Mouse (Mus musculus) heart, embryonic 16.5 days (tissue): ENCODE results near the gene Golga5. TPM values are rescaled to one million over a fixed set of nuclear protein-coding genes. Genes with fewer than 3 reads are reported as not detected.
"Not testable (repeated sequence)": the region's sequence is repeated elsewhere in the genome, so short reads cannot be mapped to it uniquely, and the experiment has no call there.

Source experiments
- ATAC-seq: fragments of 200-750 bp; cut with Nextera tagmentation; replicated peaks from 2 replicates; pipeline ENCODE4 v1.8.0; 2017; ENCODE audit warnings: moderate number of reproducible peaks; ENCODE audit not compliant: insufficient read depth, low FRiP score; ENCODE audit errors: extremely low read depth
- H3K27ac ChIP-seq: fragments of 300-500 bp; sonication (generic); 2 replicates; pipeline ENCODE4 v1.5.1; 2014; ENCODE audit warnings: mild to moderate bottlenecking, low read length, control low read depth, moderate library complexity
- H3K27me3 ChIP-seq: fragments of 300-500 bp; sonication (generic); 2 replicates; pipeline ENCODE4 v1.6.1; 2014; ENCODE audit warnings: low read length, mixed read lengths; ENCODE audit not compliant: control insufficient read depth, insufficient read depth
- H3K36me3 ChIP-seq: fragments of 300-500 bp; sonication (generic); 2 replicates; pipeline ENCODE4 v1.6.1; 2014; ENCODE audit not compliant: control insufficient read depth, insufficient read depth
- H3K4me1 ChIP-seq: fragments of 300-500 bp; sonication (generic); 2 replicates; pipeline ENCODE4 v1.6.1; 2014; ENCODE audit warnings: low read length, mixed read lengths; ENCODE audit not compliant: control insufficient read depth, insufficient read depth
- H3K4me2 ChIP-seq: fragments of 300-500 bp; sonication (generic); 2 replicates; pipeline ENCODE4 v1.6.1; 2014; ENCODE audit warnings: low read depth, mild to moderate bottlenecking, control low read depth, low read length
- H3K4me3 ChIP-seq: fragments of 300-500 bp; sonication (generic); 2 replicates; pipeline ENCODE4 v1.5.1; 2014; ENCODE audit warnings: mild to moderate bottlenecking, control low read depth, low read length
- H3K9ac ChIP-seq: fragments of 300-500 bp; sonication (generic); 2 replicates; pipeline ENCODE4 v1.6.1; 2014; ENCODE audit warnings: low read length, control low read depth
- H3K9me3 ChIP-seq: fragments of 300-500 bp; sonication (generic); replicated peaks from 2 replicates; pipeline ENCODE4 v1.6.1; 2016; ENCODE audit warnings: low read length; ENCODE audit not compliant: control insufficient read depth
- WGBS: fragments of 180-500 bp; shearing (Covaris S2); extraction: QIAGEN DNeasy Blood & Tissue Kit; methylation state at CpG from one replicate; pipeline ENCODE4 v1.1.7; 2014; 5-methylcytosine and 5-hydroxymethylcytosine counted together
- polyA plus RNA-seq: library from polyadenylated mRNA; unstranded; fragments of >200 nt; fragmentation: Nextera tagmentation; extraction: Ambion mirVana; gene quantifications from 2 replicates; pipeline ENCODE4 v1.2.1, GENCODE M21; 2015

Golga5 gene
- polyA plus RNA-seq, 1 experiment from 2014 or later = 26.7 TPM

- H3K9ac ChIP-seq = no peak overlapping the region
- H3K36me3 ChIP-seq = no peaks in the 10 kb centered on the region
- ATAC-seq = no peak
- no peaks in the 10 kb centered on the region; the same call in 1 of the 2 replicates for H3K9me3 ChIP-seq
- H3K27me3 ChIP-seq = no peaks in the 10 kb centered on the region
- H3K27ac ChIP-seq = no peak overlapping the region
- WGBS = 46% methylated on average over 5 of the region's 5 CpGs
- H3K4me1 ChIP-seq = no peaks in the 10 kb centered on the region
- H3K4me3 ChIP-seq = no peak overlapping the region
- no peak overlapping the region for H3K4me2 ChIP-seq
Measured at GRCm38 (mm10) chr12:102460014-102460413, 8.9 kb upstream of the Golga5 start.

- Histone ChIP-seq H3K36me3 (no peaks in the 10 kb centered on the region), H3K4me1 (no peaks in the 10 kb centered on the region), H3K9ac (no peak overlapping the region), H3K4me2 (no peak overlapping the region), H3K4me3 (no peak overlapping the region), H3K9me3 (no peaks in the 10 kb centered on the region; the same call in 1 of the 2 replicates), H3K27ac (no peak overlapping the region), H3K27me3 (no peaks in the 10 kb centered on the region)
- 64% methylated on average over 5 of the region's 5 CpGs for WGBS
- no peak for ATAC-seq
Measured at GRCm38 (mm10) chr12:102461177-102461576, 7.8 kb upstream of the Golga5 start.

- Histone ChIP-seq H3K27me3 (no peaks in the 10 kb centered on the region), H3K27ac (no peak overlapping the region), H3K36me3 (no peaks in the 10 kb centered on the region), H3K4me3 (no peak overlapping the region), H3K4me1 (no peaks in the 10 kb centered on the region), H3K9ac (no peak overlapping the region), H3K9me3 (no peaks in the 10 kb centered on the region; the same call in 1 of the 2 replicates), H3K4me2 (no peak overlapping the region)
- no peak for ATAC-seq
- 56% methylated on average over 4 of the region's 4 CpGs for WGBS
Measured at GRCm38 (mm10) chr12:102464650-102465049, 4.3 kb upstream of the Golga5 start.

GRCm38 (mm10) chr12:102468136-102468535, 799 bp upstream of the Golga5 start:
- ATAC-seq = no peak
- Histone ChIP-seq H3K27me3 (no peaks in the 10 kb centered on the region), H3K4me2 (no peak overlapping the region), H3K4me1 (peaks cover 6% of the 10 kb centered on the region), H3K4me3 (no peak overlapping the region), H3K9ac (no peak overlapping the region), H3K36me3 (peaks cover 10% of the 10 kb centered on the region), H3K27ac (no peak overlapping the region), H3K9me3 (no peaks in the 10 kb centered on the region; the same call in 1 of the 2 replicates)
- 68% methylated on average over 1 of the region's 1 CpGs for WGBS

GRCm38 (mm10) chr12:102474411-102474810, 5.5 kb downstream of the Golga5 start:
- 87% methylated on average over 7 of the region's 7 CpGs for WGBS
- Histone ChIP-seq H3K4me2 (no peak overlapping the region), H3K27ac (no peak overlapping the region), H3K9ac (no peak overlapping the region), H3K4me1 (peaks cover 6% of the 10 kb centered on the region), H3K36me3 (peaks cover 39% of the 10 kb centered on the region), H3K4me3 (no peak overlapping the region), H3K9me3 (no peaks in the 10 kb centered on the region), H3K27me3 (no peaks in the 10 kb centered on the region)
- ATAC-seq = no peak

- no peaks in the 10 kb centered on the region for H3K27me3 ChIP-seq
- H3K4me2 ChIP-seq = no peak overlapping the region
- H3K9me3 ChIP-seq = no peaks in the 10 kb centered on the region
- H3K36me3 ChIP-seq = peaks cover 58% of the 10 kb centered on the region
- H3K27ac ChIP-seq = no peak overlapping the region
- WGBS = 84% methylated on average over 4 of the region's 4 CpGs
- H3K9ac ChIP-seq = no peak overlapping the region
- ATAC-seq = no peak
- no peak overlapping the region for H3K4me3 ChIP-seq
- no peaks in the 10 kb centered on the region for H3K4me1 ChIP-seq
Measured at GRCm38 (mm10) chr12:102480481-102480880, 11.5 kb downstream of the Golga5 start.

GRCm38 (mm10) chr12:102484946-102485345, 16.0 kb downstream of the Golga5 start:
- Histone ChIP-seq H3K36me3 (peaks cover 55% of the 10 kb centered on the region), H3K4me2 (no peak overlapping the region), H3K9me3 (no peaks in the 10 kb centered on the region), H3K27ac (no peak overlapping the region), H3K4me1 (no peaks in the 10 kb centered on the region), H3K27me3 (no peaks in the 10 kb centered on the region), H3K9ac (no peak overlapping the region), H3K4me3 (no peak overlapping the region)
- no peak for ATAC-seq
- WGBS = 65% methylated on average over 3 of the region's 3 CpGs

- H3K4me2 ChIP-seq = no peak overlapping the region
- H3K9ac ChIP-seq = no peak overlapping the region
- no peaks in the 10 kb centered on the region for H3K27me3 ChIP-seq
- H3K4me3 ChIP-seq = no peak overlapping the region
- ATAC-seq = no peak
- H3K36me3 ChIP-seq = peaks cover 51% of the 10 kb centered on the region
- 89% methylated on average over 5 of the region's 5 CpGs for WGBS
- H3K9me3 ChIP-seq = no peaks in the 10 kb centered on the region
- no peaks in the 10 kb centered on the region for H3K4me1 ChIP-seq
- no peak overlapping the region for H3K27ac ChIP-seq
Measured at GRCm38 (mm10) chr12:102491911-102492310, 23.0 kb downstream of the Golga5 start.

GRCm38 (mm10) chr12:102495754-102496153, 26.8 kb downstream of the Golga5 start:
- peaks cover 53% of the 10 kb centered on the region for H3K36me3 ChIP-seq
- H3K4me1 ChIP-seq, H3K4me3 ChIP-seq, H3K9me3 ChIP-seq, H3K27ac ChIP-seq, H3K9ac ChIP-seq, H3K27me3 ChIP-seq, H3K4me2 ChIP-seq, ATAC-seq: not testable (repeated sequence)
- 83% methylated on average over 6 of the region's 6 CpGs for WGBS
